Mouse (Mus musculus) cerebral cortex, adult 2 months (tissue): ENCODE results near the gene Clcn2.

ENCODE experiments used
- WGBS: fragments of 180-500 bp; shearing (Covaris S2); methylation state at CpG from one replicate; pipeline ENCODE4 v1.1.7; 2018; 5-methylcytosine and 5-hydroxymethylcytosine counted together

Gene Clcn2

DNA sequence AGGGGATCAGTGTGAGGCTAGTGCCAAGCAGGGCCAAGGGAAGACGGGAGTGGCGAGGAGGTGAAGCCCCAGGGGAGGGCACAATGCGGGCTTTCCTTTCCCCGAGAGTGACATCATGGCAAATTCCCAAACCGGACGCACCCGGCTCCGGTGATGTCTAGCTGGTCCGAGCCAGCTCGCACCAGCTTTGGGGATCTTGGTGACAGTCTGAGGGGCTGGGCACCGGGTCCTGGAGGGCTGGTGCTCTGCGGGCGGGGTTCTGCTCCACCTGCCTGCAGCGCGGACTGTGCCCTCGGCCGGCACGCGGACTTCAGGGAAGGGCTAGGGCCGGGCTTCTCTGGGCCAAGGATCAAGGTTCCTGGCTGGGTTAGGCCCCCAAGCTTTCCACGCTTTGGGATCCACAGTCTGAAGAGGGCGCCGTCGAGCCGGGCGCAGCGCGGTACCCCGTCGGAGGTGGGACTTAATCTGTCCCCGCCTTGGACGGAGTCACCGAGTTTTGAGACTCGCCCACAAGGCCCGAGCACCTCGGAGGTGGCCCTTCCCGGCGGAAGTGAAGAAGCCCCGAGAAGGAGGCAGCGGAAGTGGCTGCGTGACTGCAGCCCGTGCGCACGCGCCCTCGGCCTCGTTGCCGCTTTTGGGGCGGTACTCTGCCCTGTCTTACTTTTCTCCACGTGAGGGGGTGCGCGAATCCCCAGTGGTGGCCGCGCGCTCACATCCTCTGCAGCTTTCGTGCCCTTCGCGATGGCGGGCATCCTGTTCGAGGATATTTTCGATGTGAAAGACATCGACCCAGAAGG is at the start of gene Clcn2, which contains the start of gene Polr2h:
Gene Clcn2 (minus strand): TSS at position 566 of the 797 bp plus-strand sequence.
Gene Polr2h (plus strand): TSS at position 485 of the 797 bp plus-strand sequence.
- WGBS, result under 1% methylated on average over 62 of the region's 62 CpGs

DNA sequence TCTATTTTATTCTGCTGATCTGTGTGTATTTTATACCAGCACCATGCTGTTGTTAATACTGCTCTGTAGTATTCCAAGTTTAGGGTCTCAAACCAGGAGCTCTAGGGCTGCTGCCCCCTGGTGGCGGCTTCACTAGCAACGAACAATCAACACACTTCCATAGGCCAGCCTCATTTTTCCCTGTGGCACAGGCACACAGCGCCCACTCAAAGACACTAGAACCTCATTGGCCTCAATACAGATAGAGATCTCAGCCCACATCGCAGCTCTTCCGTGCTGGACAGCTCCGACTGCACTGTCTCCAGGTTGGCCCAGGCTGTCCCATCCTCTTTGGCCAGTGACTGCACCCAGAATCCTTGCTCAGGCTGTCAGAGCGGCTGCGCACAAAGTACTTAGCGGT is 47.7 kb upstream of the Clcn2 start:
- WGBS, result 59% methylated on average over 9 of the region's 9 CpGs

DNA sequence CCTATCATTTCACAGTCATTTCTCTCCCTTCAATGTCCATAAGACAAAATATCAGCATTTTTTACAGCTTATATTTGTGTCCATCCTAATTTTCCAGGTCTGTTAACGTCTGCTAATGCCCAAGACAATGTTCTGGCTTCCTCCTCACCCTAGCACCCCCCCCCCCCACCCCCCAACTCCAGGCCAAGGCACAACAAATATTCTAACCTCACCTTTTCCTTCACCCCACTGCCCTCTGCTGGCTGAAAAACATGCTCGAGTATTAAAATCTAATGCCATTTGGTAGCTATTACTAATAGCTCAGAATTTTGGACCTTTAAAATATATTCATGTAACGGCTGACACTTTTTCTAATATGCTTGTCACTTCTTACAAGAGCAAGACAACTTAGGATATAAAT is 44.1 kb upstream of the Clcn2 start:
- 16% methylated on average over 3 of the region's 3 CpGs for WGBS

DNA sequence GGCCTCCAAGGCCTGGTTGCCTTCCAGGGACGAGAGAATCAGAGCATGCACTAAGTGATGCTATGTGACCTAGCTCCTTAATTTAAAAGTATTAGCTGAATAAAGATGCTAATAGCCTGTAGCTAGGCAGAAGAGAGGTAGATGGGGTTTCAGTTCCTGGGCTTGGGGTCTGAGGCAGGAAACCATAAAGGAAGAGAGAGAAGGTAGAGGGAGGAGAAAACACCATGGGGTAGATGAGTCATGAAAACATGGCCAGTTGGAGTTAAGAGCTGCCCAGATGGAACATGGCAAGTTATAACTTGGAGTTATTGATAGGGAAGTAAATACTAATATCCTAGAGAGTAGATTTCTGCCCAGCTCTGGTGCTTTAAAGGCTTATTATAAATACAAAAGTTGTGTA is 39.8 kb upstream of the Clcn2 start:
- 85% methylated on average over 1 of the region's 1 CpGs for WGBS

DNA sequence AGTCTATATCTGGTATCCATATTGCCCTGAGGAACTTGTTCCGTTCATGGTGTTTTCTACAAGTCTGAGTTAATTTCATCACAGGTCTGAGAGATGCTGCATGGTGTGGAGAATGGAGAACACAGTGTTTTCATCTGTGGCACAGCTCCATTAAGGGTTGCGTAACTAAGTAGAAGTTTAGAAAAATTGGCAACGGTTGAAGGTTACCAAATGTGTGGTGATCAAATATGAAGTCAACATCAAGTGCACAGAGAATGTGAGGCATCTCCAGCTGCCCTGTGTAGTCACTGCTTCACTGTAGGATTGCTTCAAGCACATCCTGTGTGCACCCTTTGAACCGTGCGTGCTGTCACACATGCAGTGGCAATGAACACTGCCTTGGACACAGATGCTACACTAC is 38.5 kb upstream of the Clcn2 start:
- WGBS, result 91% methylated on average over 5 of the region's 5 CpGs

DNA sequence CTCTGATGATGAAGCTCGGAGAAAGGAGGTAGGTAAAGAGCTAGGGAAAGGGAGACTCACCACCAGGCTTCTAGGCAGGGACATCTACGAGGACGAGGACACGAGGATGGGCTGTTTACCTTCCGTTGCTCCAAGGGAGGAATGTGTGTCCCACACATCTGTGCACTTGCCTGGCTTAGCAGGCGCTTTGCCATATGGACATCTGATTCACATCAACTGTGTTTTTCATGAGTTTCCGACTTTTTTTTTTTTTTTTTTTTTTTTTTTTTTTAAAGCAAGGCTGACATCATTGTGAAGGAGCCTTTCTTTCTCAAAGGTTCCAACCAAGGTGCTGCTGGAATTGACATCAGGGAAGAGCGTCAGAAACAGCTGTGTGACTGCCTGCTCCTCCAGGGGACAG is 33.0 kb upstream of the Clcn2 start:
- 44% methylated on average over 8 of the region's 8 CpGs for WGBS

DNA sequence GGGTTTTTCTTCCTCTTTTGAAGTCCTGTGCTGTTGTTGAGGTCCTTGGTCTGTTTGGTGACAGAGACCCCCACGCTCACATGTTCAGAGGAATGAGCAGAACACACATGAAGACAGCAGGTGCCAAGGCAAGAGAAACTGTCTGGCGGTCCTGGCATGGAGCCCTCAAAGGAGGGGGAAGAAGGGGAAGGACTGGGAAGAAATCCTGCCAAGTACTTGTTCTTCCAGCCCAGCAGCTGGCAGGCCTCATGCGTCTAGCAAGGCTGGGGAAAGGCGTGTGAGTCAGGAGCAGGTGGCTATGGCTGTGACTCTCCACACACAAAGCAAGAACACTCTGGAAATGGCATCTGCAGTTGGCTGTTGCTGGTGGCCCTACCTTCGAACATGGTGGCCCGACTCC is 29.1 kb upstream of the Clcn2 start:
- 27% methylated on average over 6 of the region's 6 CpGs for WGBS

DNA sequence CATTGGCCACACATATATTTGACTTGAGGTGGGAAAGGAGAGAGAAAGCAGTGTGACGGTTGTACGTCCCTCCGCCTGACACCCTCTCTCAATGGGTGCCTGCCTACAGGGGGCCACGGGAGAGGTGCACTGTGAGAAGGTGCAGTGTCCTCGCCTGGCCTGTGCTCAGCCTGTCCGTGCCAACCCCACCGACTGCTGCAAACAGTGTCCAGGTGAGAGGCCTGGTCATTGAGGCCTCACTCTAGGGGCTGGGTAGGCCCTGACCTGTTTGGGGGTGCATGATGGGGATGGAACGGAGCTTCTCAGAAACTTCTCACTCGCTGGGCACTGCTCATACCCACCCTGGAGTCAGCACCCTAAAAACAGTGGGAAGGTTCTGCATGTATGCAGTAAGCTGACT is 22.3 kb upstream of the Clcn2 start:
- WGBS, result 96% methylated on average over 9 of the region's 9 CpGs

DNA sequence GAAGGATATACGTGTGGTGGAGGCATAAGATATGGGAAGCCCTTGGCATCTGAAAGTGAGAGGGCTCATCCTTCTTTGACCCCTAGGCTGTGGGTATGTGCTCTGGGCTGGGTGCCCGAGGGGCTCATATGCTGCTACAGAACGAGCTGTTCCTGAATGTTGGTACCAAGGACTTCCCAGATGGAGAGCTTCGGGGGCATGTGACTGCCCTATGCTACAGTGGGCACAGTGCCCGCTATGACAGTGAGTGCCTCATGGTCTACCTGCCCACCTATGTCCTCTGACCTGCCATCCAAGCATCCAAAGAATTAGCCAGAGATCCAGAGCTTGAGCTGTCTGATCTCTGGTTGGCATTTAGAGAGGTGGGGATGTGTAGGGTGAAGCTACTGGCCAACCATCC is 19.3 kb upstream of the Clcn2 start:
- WGBS, result 86% methylated on average over 5 of the region's 5 CpGs

DNA sequence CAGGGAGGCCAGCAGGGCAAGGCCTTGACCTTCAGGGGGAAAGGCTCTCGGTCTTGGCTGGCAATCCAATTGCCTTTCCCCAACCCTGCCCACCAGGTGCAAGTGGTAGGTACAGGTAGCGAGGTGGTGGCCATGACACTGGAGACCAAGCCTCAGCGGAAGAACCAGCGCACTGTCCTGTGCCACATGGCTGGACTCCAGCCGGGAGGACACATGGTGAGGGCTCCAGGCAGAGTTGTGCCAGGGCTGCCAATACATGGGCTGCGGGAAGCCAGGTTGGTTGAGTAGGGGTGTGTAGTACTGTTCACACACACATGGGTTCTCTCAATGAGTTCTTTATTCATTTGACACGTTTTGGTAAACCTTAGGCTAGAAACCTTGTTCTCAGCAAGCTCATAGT is 18.6 kb upstream of the Clcn2 start:
- 91% methylated on average over 7 of the region's 7 CpGs for WGBS

DNA sequence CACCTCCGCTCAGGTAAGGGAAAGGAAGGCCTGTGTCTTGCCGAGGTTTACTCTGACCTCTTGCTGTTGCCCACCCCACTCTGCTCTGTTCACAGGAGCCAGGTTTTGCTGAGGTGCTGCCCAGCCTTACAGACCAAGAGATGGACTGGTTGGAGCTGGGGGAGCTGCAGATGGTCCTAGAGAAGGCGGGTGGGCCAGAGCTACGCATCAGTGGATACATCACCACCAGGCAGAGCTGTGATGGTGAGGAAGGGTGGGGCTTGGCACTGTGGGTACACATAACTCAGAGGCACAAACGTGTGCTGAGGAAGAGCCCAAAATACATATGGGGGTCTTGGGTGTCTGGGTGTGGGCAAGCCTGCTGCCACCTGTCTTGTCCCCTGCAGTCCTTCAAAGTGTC is 18.1 kb upstream of the Clcn2 start:
- 81% methylated on average over 5 of the region's 5 CpGs for WGBS

DNA sequence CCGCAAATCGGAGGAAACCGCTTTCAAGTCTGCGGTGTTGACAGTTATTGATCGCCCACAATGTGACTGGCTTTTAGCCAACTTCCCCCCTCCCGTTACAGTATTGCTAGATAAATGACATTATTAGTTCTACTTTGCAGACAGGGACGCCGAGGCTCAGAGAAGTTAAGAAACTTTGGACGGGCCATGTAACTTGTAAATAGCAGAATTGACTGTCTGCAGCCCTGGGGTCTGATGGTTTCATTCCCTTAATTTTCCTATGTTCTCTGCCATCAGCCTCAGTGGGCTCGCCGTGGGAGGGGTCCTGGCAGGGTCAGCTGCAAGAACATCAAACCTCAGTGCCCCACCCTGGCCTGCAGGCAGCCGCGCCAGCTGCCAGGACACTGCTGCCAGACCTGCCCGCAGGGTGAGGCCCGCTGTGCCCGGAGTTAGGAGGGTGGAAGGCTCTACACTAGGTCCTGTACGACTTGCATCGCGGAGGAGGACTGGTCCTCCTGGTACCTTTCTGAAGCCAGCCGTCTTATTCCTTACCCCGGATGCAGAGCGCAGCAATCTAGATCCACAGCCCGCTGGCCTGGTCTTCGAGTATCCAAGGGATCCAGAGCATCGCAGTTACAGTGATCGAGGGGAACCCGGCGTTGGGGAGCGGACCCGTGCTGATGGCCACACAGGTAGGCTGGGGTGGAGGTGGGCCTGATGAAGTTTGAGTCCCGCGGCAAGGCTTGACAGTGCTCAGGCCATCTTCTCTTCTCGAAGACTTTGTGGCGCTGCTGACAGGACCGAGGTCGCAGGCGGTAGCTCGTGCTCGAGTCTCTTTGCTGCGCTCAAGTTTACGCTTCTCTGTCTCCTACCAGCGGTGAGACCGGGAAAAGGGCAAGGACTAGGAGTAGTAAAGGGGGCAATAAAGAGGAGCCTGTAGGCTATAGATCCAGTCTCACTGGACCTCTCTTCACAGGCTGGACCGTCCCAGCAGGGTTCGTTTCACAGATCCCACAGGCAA is 16.5 kb upstream of the Clcn2 start, which contains the start of gene Thpo:
Gene Thpo (minus strand): TSS at position 781 of the 1,000 bp plus-strand sequence.
- 14% methylated on average over 45 of the region's 45 CpGs for WGBS

DNA sequence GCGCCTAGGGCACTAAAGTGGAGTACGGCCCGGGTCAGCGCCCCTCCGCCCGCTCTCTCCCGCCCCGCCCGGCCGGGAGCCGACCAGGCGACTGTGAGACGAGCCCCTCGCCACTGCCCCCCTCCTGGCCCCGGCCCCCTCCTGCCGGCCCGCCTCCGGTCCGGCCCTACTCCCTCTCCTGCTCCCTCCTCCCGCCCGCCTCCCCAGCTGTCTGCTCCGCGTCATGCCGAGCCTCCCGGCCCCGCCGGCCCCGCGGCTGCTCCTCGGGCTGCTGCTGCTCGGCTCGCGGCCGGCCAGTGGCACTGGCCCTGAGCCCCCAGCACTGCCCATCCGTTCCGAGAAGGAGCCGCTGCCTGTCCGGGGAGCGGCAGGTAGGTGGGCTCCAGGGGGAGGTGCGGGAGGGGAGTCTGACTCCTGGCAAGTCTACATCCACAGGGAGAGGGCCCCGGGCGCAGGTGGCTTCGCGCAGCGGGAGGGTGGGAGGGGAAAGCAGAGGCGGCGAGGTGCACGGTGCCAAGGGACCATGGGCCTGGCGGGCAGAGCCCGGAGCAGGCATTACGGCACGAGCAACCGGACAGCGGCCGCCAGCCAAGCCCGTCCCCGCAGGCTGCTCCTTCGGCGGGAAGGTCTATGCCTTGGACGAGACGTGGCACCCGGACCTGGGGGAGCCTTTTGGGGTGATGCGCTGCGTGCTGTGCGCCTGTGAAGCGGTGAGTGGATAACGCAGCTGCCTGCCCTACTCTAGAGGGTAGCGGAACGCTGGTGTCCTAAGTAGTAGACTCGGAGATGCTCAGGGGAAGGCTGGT is 15.6 kb upstream of the Clcn2 start, which contains the start of gene Chrd:
Gene Chrd (plus strand): TSS at position 203 of the 806 bp plus-strand sequence.
- WGBS, result under 1% methylated on average over 62 of the region's 70 CpGs

DNA sequence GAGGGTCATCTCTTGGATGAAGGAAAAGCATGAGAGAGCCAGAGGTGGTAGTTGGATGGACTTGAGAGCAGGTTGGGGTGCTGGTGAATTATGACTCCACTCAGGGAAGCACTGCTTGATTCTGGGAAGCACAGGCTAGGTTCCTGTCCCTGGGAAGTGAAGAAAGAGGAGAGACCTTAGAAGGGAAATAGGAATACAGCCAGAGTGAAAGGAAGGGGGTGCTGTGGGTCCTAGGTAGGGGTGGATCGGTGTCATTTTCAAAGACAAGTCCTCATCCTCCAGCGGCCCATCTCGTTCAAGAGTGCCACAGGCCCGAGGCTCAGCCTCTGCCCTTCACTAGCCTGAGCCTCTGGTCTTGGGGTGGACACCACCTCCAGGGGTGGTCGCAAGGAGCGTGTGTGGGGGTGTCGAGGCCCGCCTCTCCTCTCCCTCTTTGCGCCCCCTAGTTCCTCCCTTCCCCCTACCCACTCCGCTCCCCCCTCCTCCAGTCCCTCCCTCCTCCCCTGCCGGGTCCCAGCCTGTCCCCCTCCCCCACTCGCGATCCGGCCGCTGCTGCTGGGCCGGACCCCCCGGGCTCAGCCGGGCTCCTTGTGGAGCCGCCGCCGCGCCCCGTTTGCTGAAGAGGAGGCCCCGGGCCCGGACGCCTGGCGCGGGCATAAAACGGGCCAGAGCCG is 14.8 kb upstream of the Clcn2 start:
- 1% methylated on average over 28 of the region's 30 CpGs for WGBS

DNA sequence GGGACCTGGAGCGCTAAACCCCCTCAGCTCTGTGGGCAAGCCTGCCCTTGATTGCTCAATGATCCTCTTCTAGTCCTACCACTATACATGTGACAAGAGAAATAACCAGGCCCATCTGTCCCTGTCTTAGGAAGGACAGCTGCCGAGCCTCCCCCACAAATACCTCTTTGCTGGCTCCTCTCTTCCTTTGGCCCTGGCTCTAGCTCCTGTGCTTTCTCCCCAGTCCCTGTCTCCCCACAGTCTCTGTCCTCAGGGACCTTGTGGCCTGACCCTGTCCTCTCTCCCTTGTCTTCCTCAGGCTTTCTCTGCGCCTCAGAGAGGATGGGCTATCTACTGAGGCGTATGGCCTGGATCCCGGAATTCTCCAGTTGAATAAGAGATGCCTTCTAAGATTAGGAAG is 14.1 kb upstream of the Clcn2 start:
- 53% methylated on average over 5 of the region's 5 CpGs for WGBS

DNA sequence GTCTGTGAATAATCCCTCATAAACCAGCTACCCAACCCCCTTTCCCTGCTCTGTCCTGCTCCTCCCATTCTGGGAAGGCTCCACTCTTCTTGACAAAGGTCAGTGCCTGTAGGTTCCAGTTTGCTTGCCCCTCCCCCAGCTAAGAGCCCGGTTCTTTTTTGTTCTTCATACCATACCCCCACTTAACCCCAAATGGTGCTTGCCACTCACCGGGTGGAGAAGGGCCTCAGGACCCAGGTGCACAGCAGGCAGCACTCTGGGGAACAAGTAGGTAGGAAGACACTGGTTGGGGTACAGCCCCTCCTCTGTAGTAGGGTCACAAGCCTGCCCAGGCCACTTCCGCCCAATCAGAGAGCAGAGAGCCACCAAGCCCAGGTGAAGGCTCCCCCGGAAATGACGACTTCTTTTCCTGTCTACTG is 12.8 kb upstream of the Clcn2 start:
- WGBS, result 46% methylated on average over 5 of the region's 5 CpGs

DNA sequence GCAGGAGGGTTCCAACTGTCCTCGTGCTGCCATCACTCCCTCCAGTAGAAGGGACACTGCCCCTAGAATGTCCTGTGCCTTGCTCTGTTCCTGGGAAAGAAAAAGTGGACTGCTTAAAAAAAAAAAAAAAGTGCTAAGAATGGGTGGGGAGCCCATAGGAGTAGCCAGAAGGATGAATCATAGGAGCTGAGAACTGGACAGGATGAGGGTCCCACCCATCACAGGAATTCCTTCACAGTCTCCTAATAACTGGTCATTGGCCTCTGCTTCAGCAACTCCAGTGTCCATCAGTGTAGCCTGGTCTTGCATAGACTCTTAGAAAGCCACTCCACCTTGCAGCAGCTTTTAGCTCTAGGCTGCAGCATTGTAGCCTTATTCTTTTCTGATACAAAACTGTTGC is 8.8 kb upstream of the Clcn2 start:
- WGBS, result 69% methylated on average over 1 of the region's 1 CpGs

DNA sequence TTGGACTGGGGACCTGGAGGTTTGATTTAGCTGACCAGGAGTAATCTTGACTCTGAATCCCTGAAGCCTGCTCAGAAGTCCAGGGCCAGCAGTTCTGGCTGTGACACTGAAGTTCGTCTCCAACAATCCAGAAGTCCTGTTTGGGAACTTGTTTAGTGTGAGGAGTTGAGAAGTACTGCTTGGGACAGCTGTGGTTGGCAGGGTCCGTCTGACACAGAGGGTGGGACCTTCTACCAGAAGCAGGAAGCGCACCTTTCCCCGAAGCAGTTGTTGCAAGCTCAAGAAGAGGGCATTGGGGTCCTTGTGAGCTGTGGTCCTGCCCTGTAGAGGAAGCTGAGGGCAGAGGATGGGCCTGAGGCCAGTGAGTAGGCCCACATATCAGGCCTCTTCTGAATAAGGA is 8.2 kb upstream of the Clcn2 start:
- WGBS, result 86% methylated on average over 4 of the region's 4 CpGs

DNA sequence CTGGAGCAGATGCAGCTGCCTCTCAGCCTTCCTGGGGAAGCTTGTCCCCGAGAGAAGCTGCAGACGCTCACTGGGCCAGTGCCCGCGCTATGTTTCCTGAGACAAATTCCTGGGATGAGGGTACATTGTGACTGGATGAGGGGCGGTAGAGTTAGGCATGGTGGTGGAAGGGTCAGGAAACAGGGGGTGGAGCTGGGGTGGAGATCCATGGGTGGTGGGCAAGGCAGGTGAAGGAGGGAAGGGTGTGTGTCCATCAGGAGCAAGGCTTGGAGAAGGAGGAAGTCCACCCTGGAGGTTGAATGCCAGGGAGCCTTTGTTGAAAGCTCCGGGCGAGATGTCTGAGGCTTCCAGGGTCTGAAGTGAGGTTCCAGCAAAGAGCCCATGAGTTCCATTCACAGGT is 7.8 kb upstream of the Clcn2 start:
- 83% methylated on average over 7 of the region's 7 CpGs for WGBS

DNA sequence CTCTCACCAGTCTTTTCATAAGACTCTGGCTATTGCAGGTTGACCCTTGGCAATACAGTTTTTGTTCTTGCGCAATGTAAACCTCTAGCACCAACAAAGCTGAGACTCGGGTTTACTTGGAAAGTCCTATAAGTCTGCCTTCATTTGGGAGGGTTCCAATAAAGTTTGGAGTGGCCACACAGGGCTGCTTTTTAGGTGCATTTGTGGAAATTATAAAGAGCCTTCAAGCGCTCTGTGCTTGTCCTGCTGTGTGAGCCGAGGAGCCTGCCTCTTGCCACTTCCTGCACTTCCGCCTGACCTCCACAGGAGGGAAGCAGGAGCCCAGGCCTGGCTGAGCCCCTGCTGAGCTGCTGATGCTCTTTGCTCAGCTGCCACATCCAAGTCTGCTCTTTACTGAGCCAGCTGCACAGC is 6.8 kb upstream of the Clcn2 start:
- 39% methylated on average over 5 of the region's 5 CpGs for WGBS

DNA sequence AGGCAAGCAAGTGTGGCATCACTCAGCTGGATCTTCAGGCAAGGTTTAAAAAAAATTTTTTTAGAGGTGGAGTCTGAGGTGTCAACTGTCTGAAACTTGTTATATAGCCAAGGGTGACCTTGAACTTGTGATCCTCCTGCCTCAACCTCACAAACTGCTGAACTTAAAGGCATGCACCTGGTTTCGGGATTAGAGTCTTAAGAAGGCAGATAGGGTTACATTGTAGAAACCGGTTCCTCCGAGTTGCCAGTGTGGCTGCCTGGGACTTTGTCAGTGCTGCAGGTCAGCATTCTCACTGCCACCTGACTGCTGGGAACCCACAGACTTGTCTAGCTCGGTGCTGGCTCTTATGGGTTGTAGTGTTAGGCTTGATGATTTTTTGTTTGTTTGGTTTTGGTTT is 5.7 kb upstream of the Clcn2 start:
- WGBS, result 79% methylated on average over 4 of the region's 4 CpGs
